ENCODE assay signal across 42 mouse cellular contexts in the genomic region with DNA sequence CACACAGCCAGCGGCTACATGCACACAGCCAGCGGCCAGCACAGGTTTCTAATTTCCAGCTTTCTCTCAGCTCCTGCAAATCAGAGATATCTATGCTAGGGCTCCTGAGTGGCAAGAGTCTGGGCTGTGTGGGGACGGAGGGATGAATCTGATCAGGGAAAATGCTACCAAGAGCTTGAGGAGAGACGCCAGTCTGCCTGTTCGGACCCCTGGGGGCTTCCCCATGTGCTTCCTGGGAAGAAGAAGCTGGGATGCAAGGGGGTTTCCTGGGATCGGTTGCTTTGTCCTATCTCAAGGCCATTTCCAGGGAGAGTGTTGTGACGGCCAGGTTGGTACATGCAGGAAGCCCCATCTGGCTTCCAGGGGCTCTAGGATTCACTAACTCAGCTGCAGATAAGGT. TPM values are rescaled to one million over a fixed set of nuclear protein-coding genes. Genes with fewer than 3 reads are reported as not detected.
"Had no signal": no experiment of that assay in that cellular context is flagged by ENCODE, and none has a peak within 500 bp of the region (broad histone marks: within the 10 kb centered on the region; RNA-seq: fewer than 3 reads in every experiment).

No protein-coding gene starts in this region.

- H3K36me3 ChIP-seq: limb, embryonic 10.5 days; limb, embryonic 12.5 days; limb, embryonic 13.5 days; limb, embryonic 15.5 days; liver, embryonic 12.5 days; liver, embryonic 13.5 days; liver, embryonic 15.5 days; lung, embryonic 15.5 days; midbrain, embryonic 10.5 days; midbrain, embryonic 12.5 days; midbrain, embryonic 13.5 days; midbrain, embryonic 15.5 days; neural tube, embryonic 12.5 days had no signal

- ATAC-seq: liver, embryonic 12.5 days; lung, postnatal 0 days; midbrain, embryonic 13.5 days; midbrain, embryonic 15.5 days; midbrain, embryonic 16.5 days had no signal

- DNase-seq: left cerebral cortex, postnatal 4 days; liver, embryonic 13.5 days; lung, adult 18-20 months; lung, adult 2 months; lung, embryonic 14.5 days; lung, postnatal 10 days; lung, postnatal 14 days; lung, postnatal 36 days; lung, postnatal 4 days; midbrain, embryonic 14.5 days had no signal

- H3K27me3 ChIP-seq: limb, embryonic 12.5 days; limb, embryonic 13.5 days; limb, embryonic 15.5 days; liver, embryonic 12.5 days; liver, embryonic 13.5 days; liver, embryonic 15.5 days; lung, embryonic 15.5 days; midbrain, embryonic 12.5 days; midbrain, embryonic 13.5 days; midbrain, embryonic 15.5 days; neural tube, embryonic 12.5 days had no signal

- H3K27ac ChIP-seq: left cerebral cortex, adult 2 months; limb, embryonic 10.5 days; limb, embryonic 12.5 days; limb, embryonic 13.5 days; limb, embryonic 15.5 days; liver, embryonic 12.5 days; liver, embryonic 13.5 days; liver, embryonic 14.5 days; liver, embryonic 15.5 days; lung, embryonic 15.5 days; macrophage; midbrain, embryonic 10.5 days; midbrain, embryonic 12.5 days; midbrain, embryonic 13.5 days; midbrain, embryonic 15.5 days; neural tube, embryonic 12.5 days had no signal

- H3K4me3 ChIP-seq: left cerebral cortex, adult 2 months; limb, embryonic 10.5 days; limb, embryonic 12.5 days; limb, embryonic 13.5 days; limb, embryonic 15.5 days; liver, embryonic 12.5 days; liver, embryonic 13.5 days; liver, embryonic 15.5 days; lung, embryonic 15.5 days; megakaryocyte, embryonic 14.5 days; midbrain, embryonic 10.5 days; midbrain, embryonic 12.5 days; midbrain, embryonic 13.5 days; midbrain, embryonic 15.5 days; myocyte; neural tube, embryonic 12.5 days had no signal

- H3K4me2 ChIP-seq: limb, embryonic 12.5 days; limb, embryonic 13.5 days; limb, embryonic 15.5 days; liver, embryonic 12.5 days; liver, embryonic 13.5 days; liver, embryonic 15.5 days; lung, embryonic 14.5 days; lung, embryonic 15.5 days; midbrain, embryonic 11.5 days; midbrain, embryonic 12.5 days; midbrain, embryonic 13.5 days; midbrain, embryonic 15.5 days; neural tube, embryonic 12.5 days had no signal

- H3K9ac ChIP-seq: limb, embryonic 12.5 days; limb, embryonic 13.5 days; limb, embryonic 15.5 days; liver, embryonic 12.5 days; liver, embryonic 13.5 days; liver, embryonic 14.5 days; liver, embryonic 15.5 days; lung, embryonic 14.5 days; lung, embryonic 15.5 days; midbrain, embryonic 12.5 days; midbrain, embryonic 13.5 days; midbrain, embryonic 15.5 days; neural tube, embryonic 12.5 days had no signal

- H3K9me3 ChIP-seq: limb, embryonic 10.5 days; limb, embryonic 12.5 days; limb, embryonic 13.5 days; limb, embryonic 15.5 days; liver, embryonic 12.5 days; liver, embryonic 13.5 days; liver, embryonic 15.5 days; lung, embryonic 15.5 days; megakaryocyte, embryonic 14.5 days; midbrain, embryonic 10.5 days; midbrain, embryonic 12.5 days; midbrain, embryonic 13.5 days; midbrain, embryonic 15.5 days; neural tube, embryonic 12.5 days had no signal

- H3K4me1 ChIP-seq: limb, embryonic 10.5 days; limb, embryonic 12.5 days; limb, embryonic 13.5 days; limb, embryonic 15.5 days; lung, embryonic 15.5 days; midbrain, embryonic 10.5 days; midbrain, embryonic 12.5 days; midbrain, embryonic 13.5 days; midbrain, embryonic 15.5 days; neural tube, embryonic 12.5 days had no signal

RNA-seq across cellular contexts. Expression of a gene that starts 12.8 kb away (rescaled TPM):
- total RNA-seq: left cerebral cortex, adult 18-20 months; left cerebral cortex, adult 2 months; left cerebral cortex, postnatal 10 days; left cerebral cortex, postnatal 14 days; left cerebral cortex, postnatal 25 days; left cerebral cortex, postnatal 36 days; left cerebral cortex, postnatal 4 days; megakaryocyte progenitor cell, adult 5-6 weeks; megakaryocyte-erythroid progenitor cell, adult 5-6 weeks; midbrain, postnatal 0 days had no signal
- polyA plus RNA-seq: limb, embryonic 10.5 days; limb, embryonic 11.5 days; limb, embryonic 12.5 days; limb, embryonic 13.5 days; limb, embryonic 15.5 days; lung, embryonic 14.5 days; macrophage; midbrain, embryonic 11.5 days; midbrain, embryonic 12.5 days; midbrain, embryonic 13.5 days; midbrain, embryonic 14.5 days; midbrain, embryonic 15.5 days; midbrain, embryonic 16.5 days; midbrain, postnatal 0 days; myocyte; neural tube, embryonic 11.5 days; neural tube, embryonic 12.5 days had no signal

RNA-seq across cellular contexts. Expression of a gene that starts 13.6 kb away (rescaled TPM):
- total RNA-seq: left cerebral cortex, adult 18-20 months; left cerebral cortex, adult 2 months; left cerebral cortex, adult 8-10 months; left cerebral cortex, postnatal 10 days; left cerebral cortex, postnatal 14 days; left cerebral cortex, postnatal 25 days; left cerebral cortex, postnatal 36 days; left cerebral cortex, postnatal 4 days; megakaryocyte progenitor cell, adult 5-6 weeks; midbrain, postnatal 0 days had no signal
- polyA plus RNA-seq: limb, embryonic 12.5 days; liver, embryonic 12.5 days; liver, embryonic 13.5 days; liver, embryonic 16.5 days; lung, embryonic 15.5 days; macrophage had no signal

RNA-seq across cellular contexts. Expression of a gene that starts 41.2 kb away (rescaled TPM):
- total RNA-seq: left cerebral cortex, postnatal 10 days; left cerebral cortex, postnatal 14 days; left cerebral cortex, postnatal 4 days had no signal
- polyA plus RNA-seq: limb, embryonic 10.5 days; limb, embryonic 11.5 days; limb, embryonic 12.5 days; midbrain, embryonic 10.5 days; midbrain, embryonic 11.5 days; midbrain, embryonic 12.5 days; midbrain, embryonic 13.5 days; midbrain, embryonic 14.5 days; midbrain, embryonic 15.5 days; midbrain, embryonic 16.5 days; midbrain, postnatal 0 days; myocyte; neural tube, embryonic 11.5 days; neural tube, embryonic 12.5 days had no signal
